Mouse (Mus musculus): ENCODE data around the gene Atp6ap2. TPM values are rescaled to one million over a fixed set of nuclear protein-coding genes. Genes with fewer than 3 reads are reported as not detected.

The Atp6ap2 gene
- polyA plus RNA-seq, 1 experiment from 2014 or later: 77.6 TPM

DNA sequence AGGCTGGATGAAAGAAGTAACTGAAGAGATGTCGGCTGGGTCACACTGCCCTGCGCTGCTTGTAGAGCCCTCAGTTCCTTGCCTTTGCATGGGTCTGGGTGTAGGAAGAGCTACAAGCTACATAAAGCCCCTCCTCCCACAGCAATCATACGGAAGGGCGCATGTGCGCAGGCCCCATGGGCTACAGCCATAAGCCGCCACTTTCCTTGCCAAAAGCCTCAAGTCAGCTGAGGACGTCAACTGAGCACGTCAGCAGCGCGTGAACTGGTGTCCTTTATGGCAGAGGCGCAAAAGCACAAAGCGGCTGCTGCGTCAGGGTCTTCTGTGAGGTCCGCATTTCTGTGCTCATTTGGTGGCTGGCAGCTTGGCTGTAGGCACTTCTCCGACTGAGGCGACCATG lies 64.3 kb downstream of the Atp6ap2 start:
- DNase-seq (ENCODE audit: low spot score) (no peak), ATAC-seq (ENCODE audit: low read depth) (no peak)
- 89% methylated on average over 16 of the region's 16 CpGs for WGBS
- no peak overlapping the region for H3K27ac ChIP-seq (replicated peaks; ENCODE audit: low read depth, low read length)
- H3K27me3 ChIP-seq (replicated peaks; ENCODE audit: control insufficient read depth, insufficient read depth, low read length): no peaks in the 10 kb centered on the region
- H3K36me3 ChIP-seq (ENCODE audit: control insufficient read depth, insufficient read depth, low read length): peaks cover 10% of the 10 kb centered on the region; the same call in 1 of the 2 replicates
- no peak overlapping the region for H3K4me3 ChIP-seq (ENCODE audit: low read depth, low read length)
- H3K4me2 ChIP-seq (ENCODE audit: low read depth, low read length): no peak overlapping the region
- H3K4me1 ChIP-seq (ENCODE audit: control insufficient read depth, insufficient read depth, low read length): no peaks in the 10 kb centered on the region
- H3K9me3 ChIP-seq (ENCODE audit: control insufficient read depth, low read length): no peaks in the 10 kb centered on the region
- H3K9ac ChIP-seq (ENCODE audit: low read depth, low read length): no peak overlapping the region

- no peak overlapping the region for H3K9ac ChIP-seq (ENCODE audit: low read depth, low read length)
- DNase-seq (ENCODE audit: low spot score) (no peak), ATAC-seq (ENCODE audit: low read depth) (no peak)
- no peak overlapping the region for H3K4me2 ChIP-seq (ENCODE audit: low read depth, low read length)
- no peak overlapping the region for H3K27ac ChIP-seq (replicated peaks; ENCODE audit: low read depth, low read length)
- WGBS: 86% methylated on average over 2 of the region's 2 CpGs
- H3K4me1 ChIP-seq (ENCODE audit: control insufficient read depth, insufficient read depth, low read length): no peaks in the 10 kb centered on the region
- H3K4me3 ChIP-seq (ENCODE audit: low read depth, low read length): no peak overlapping the region
- no peaks in the 10 kb centered on the region for H3K27me3 ChIP-seq (replicated peaks; ENCODE audit: control insufficient read depth, insufficient read depth, low read length)
- peaks cover 18% of the 10 kb centered on the region; the same call in 1 of the 2 replicates for H3K36me3 ChIP-seq (ENCODE audit: control insufficient read depth, insufficient read depth, low read length)
- no peaks in the 10 kb centered on the region for H3K9me3 ChIP-seq (ENCODE audit: control insufficient read depth, low read length)
Observed at GRCm38 (mm10) chrX:12653879-12654278, 66.3 kb downstream of the Atp6ap2 start.

Other genes starting within 250 kb of the Atp6ap2 start
- 32.6 and 36.5 TPM in 2 replicates for gene 1810030O07Rik, start 85.9 kb downstream of the Atp6ap2 start, polyA plus RNA-seq (2014; fragmentation: Nextera tagmentation; extraction: Ambion mirVana)
- 22.2 and 22.4 TPM in 2 replicates for gene Med14, start 174.3 kb downstream of the Atp6ap2 start, polyA plus RNA-seq (2014; fragmentation: Nextera tagmentation; extraction: Ambion mirVana)